Mouse (Mus musculus) frontal cortex, postnatal 36 days (tissue): ENCODE results near the gene Ndufb4.
"Not testable (repeated sequence)": the region's sequence is repeated elsewhere in the genome, so short reads cannot be mapped to it uniquely, and the experiment has no call there.

Experiments used
- DNase-seq, 2 experiments: peaks; one replicate each; pipeline ENCODE4 v3.0.0; 2022; ENCODE audit warnings: low spot score in 2 of 2

Ndufb4 gene

GRCm38 (mm10) chr16:37653731-37654657, at the start of gene Ndufb4:
Gene Ndufb4 (minus strand): TSS chr16:37654453.
- peak; percentile 95 for DNase-seq

- no peak for DNase-seq
Observed at GRCm38 (mm10) chr16:37703884-37704283, 49.6 kb upstream of the Ndufb4 start.

DNA sequence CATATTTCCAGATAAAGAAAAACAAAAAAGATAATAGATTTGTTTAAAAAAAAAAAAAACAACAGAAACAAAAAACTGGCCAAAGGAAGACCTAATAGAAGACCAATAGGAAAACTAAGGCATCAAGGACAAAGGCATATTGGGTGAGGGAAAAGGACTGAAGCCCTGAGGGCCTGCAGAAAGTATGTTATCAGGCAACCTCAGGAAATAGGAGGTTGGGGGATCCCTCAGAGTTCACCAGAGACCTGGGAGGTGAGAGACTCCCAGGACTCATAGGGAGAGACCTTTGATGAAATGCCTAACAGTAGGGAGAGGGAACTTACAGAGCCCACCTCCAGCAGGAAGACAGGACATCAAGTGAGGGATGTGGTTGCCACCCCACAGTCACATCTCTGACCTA, 45.8 kb upstream of the Ndufb4 start:
- DNase-seq, result not testable (repeated sequence)

- no peak for DNase-seq
Observed at GRCm38 (mm10) chr16:37698767-37699166, 44.5 kb upstream of the Ndufb4 start.

DNA sequence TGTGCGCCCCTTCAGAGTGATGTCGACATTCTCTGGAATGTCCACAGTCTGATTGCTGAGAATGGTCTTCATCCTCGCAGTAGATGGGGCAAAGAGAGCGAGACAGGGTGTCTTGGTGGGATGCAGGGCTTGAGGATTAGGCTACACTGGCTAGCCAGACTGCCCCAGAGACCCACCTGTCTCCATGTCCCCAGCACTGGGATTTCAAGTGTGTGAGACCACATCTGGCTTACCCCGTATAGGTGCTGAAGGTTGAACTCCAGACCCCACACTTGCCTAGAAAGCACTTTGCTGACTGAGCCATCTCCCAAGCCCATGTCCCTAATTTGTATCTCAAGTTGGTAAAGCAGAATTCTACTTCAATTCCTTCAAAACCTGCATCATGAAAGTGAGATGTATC, 43.0 kb upstream of the Ndufb4 start:
- no peak for DNase-seq

- no peak for DNase-seq
Observed at GRCm38 (mm10) chr16:37690932-37691730, 36.9 kb upstream of the Ndufb4 start.

DNA sequence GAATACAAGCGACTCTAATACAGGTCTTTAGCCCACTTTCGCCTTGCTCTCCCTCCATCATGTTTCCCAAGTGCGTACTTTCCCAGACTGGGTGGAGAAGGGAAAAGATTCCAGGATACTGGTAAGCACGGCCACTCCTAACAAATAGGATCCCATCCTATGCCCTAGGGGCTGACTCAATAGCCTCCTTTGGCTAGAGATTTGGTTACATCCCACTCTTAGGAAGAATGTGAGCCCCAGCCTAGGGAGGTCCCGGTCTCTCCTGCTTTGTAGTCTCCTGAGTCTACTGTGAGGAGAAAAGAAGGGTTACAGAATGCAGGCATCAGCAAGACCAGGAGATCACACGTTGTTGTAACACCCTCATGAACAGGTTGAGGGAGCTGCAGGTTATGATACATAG, 36.2 kb upstream of the Ndufb4 start:
- no peak for DNase-seq

- DNase-seq, result no peak
Observed at GRCm38 (mm10) chr16:37689934-37690333, 35.7 kb upstream of the Ndufb4 start.

DNA sequence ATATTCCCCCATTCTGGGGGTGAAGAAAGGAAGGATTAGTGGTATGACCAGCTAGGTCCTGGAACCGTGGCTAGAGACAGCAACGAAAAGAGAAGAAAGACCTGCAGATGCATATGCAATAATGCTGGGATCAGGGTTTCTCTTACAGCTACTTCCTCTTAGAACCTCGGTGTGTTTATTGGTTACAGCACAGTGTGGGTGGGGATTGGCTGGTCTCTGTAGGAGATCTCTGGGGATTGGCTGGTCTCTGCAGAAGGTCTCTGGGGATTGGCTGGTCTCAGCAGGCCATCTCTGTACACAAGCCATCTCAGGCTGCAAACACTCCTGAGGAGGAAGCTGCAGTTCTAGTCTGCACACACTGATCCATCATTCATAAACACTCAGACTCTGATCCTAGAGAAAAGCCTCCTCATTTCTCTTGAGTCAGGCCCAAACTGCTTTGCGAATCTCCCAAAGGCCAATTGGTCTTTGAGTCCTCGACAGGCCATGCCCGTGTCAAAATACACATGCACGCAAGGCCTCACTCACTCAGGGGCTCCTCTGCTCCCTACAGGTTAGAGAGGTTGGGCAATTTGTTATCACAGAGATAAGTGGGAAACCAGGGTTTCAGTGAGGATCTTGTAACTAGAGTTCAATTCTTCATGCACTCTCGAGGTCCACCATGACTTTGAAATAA, 35.1 kb upstream of the Ndufb4 start:
- DNase-seq, result no peak

DNA sequence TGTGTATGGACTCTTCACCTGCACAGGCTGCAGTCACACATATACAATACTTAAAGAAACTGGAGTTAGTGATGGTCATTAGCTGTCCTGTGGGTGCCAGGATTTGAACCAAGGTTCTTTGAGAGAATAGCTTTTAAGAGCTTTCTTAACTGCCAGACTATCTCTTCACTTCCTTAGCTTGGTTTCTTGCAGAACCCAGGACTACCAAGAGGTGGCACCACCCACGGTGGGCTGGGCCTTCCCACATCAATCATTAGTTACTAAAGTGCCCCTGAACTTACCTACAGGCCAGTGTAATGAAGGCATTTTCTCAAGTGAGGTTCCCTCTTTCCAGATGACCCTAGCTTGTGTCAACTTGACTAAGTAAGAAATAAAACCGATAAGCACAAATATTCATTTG, 33.9 kb upstream of the Ndufb4 start:
- DNase-seq, result no peak

- no peak for DNase-seq
Observed at GRCm38 (mm10) chr16:37687301-37687980, 33.2 kb upstream of the Ndufb4 start.

DNA sequence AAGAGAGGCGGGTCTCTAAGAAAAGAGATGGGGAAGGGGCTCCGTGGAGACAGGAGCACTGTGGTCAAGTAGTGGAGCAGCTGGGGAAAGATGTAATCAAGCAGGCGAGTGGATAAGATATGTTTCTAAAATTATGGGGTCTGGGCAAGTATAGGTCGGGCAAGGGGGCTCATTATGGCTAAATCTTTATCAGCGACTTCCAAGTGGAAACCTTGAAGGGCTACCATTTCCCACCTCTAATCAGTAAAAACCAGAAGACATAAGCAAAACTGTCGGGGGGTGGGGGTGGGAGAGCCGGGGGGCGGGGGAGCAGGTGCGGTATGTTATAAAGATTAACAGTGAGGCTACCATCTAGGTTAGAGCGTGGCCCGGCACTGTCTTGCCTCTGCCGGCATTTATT, 32.6 kb upstream of the Ndufb4 start:
- no peak for DNase-seq

- DNase-seq, result no peak
Observed at GRCm38 (mm10) chr16:37685946-37686600, 31.8 kb upstream of the Ndufb4 start.

DNA sequence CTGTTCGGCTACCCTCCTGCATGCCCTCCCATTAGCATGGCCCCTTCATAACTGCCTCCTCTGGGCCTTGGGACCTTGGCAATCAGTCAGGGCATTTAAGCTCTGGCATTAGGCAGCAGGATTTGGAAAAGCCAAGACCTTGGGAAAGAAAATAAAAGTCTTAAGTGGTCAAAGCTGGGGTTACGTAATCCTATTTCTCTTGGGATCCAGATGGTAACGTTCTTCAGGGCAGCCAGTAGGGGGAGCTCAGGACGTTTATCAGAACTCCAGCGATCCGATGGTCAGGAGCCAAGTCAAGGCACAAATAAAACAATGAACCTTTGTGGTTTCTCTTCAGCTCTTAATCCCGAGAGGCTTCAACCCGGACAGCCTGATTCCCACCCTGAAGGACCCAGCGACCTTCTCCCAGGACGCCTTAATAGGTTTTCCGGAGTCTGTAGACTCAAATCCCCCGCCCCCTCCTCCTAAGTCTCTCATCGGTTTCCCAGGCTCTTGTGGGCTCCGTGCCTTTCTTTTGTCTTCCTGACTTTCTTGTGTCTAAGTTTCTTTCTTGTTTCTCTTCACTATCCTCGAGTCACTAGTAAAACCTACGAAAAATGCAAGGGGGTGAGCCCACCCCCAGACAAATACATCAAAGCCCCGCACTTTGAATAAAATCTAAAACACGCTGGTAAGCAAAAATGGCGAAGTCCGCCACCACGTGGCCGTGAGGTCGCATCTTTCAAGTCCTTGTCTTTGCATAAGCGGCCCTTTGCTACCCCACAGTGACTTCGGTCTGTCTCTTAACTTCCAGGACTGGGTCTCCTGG, 30.6 kb upstream of the Ndufb4 start:
- DNase-seq, result peak; percentile 84 to 86

GRCm38 (mm10) chr16:37684259-37684633, 30.0 kb upstream of the Ndufb4 start:
- DNase-seq, result no peak

- no peak for DNase-seq
Observed at GRCm38 (mm10) chr16:37683154-37684130, 29.2 kb upstream of the Ndufb4 start.

GRCm38 (mm10) chr16:37682309-37682975, 28.2 kb upstream of the Ndufb4 start:
- DNase-seq, result peak; percentile 90 to 93

DNA sequence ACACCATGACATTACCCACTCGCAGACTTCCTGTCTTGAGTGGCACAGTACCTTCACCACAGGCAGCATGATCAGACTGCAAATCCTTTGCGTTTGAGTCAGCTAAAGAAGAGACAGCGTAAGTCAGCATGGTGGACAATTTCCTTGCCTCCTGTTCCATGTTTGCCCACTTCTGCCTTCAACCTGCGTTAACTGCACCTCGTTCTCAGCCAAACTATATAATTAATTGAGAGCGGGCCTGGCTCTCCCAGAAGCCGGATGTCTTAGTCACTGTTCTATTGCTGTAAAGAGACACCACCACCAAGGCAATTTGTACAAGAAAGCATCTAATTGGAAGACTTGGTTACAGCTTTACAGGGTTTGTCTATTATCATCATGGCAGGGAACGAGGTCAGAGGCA, 26.6 kb upstream of the Ndufb4 start:
- no peak for DNase-seq

DNA sequence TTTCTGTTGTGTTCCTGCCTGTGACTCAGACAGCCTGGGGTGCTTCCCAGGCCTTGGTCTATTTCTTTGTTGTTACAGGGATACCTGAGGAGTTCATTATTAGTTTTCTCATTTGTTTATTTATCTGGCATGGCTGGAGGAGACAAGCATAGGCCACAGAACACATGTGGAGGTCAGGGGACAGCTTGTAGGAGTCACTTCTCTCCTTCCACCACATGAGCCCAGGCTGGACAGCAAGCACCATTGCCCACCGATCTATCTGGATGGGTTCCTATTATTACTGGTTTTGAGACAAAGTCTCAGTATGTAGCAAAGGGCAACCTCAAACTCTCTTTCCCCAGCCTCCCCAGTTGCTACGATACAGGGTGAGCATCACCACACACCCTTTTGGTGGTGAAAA, 26.0 kb upstream of the Ndufb4 start:
- DNase-seq, result no peak
